Mouse (Mus musculus) neural tube, embryonic 11.5 days (tissue): ENCODE measurements around the gene Eps15l1. TPM values are rescaled to one million over a fixed set of nuclear protein-coding genes. Genes with fewer than 3 reads are reported as not detected.

Experiments used
- ATAC-seq: fragments of 200-750 bp; cut with Nextera tagmentation; 2 replicates; pipeline ENCODE4 v1.8.0; 2017; ENCODE audit warnings: moderate number of reproducible peaks, mild to moderate bottlenecking, moderate TSS enrichment, moderate library complexity; ENCODE audit not compliant: insufficient read depth, low FRiP score, low TSS enrichment
- DNase-seq: peaks from one replicate; pipeline ENCODE4 v3.0.0-alpha.2; 2015; ENCODE audit warnings: low spot score
- H3K27ac ChIP-seq: fragments of 300-500 bp; sonication (generic); 2 replicates; pipeline ENCODE4 v1.5.1; 2014; ENCODE audit warnings: low read depth, mild to moderate bottlenecking, low read length
- H3K27me3 ChIP-seq: fragments of 300-500 bp; sonication (generic); 2 replicates; pipeline ENCODE4 v1.6.1; 2014; ENCODE audit warnings: mild to moderate bottlenecking, low read length, mixed read lengths; ENCODE audit not compliant: control insufficient read depth, insufficient read depth
- H3K36me3 ChIP-seq: fragments of 300-500 bp; sonication (generic); 2 replicates; pipeline ENCODE4 v1.6.1; 2014; ENCODE audit warnings: mild to moderate bottlenecking, low read length, moderate library complexity, mixed read lengths; ENCODE audit not compliant: control insufficient read depth, insufficient read depth
- H3K4me1 ChIP-seq: fragments of 300-500 bp; sonication (generic); 2 replicates; pipeline ENCODE4 v1.6.1; 2014; ENCODE audit warnings: low read length, mixed read lengths; ENCODE audit not compliant: control insufficient read depth, insufficient read depth
- H3K4me2 ChIP-seq: fragments of 300-500 bp; sonication (generic); 2 replicates; pipeline ENCODE4 v1.6.1; 2014; ENCODE audit warnings: low read depth, mild to moderate bottlenecking, moderate library complexity
- H3K4me3 ChIP-seq: fragments of 300-500 bp; sonication (generic); 2 replicates; pipeline ENCODE4 v1.5.1; 2014; ENCODE audit warnings: low read depth, low read length
- H3K9ac ChIP-seq: fragments of 300-500 bp; sonication (generic); 2 replicates; pipeline ENCODE4 v1.6.1; 2014; ENCODE audit warnings: mild to moderate bottlenecking, low read length
- H3K9me3 ChIP-seq: fragments of 300-500 bp; sonication (generic); 2 replicates; pipeline ENCODE4 v1.6.1; 2016; ENCODE audit warnings: low read length; ENCODE audit not compliant: control insufficient read depth
- WGBS: fragments of 180-500 bp; shearing (Covaris S2); extraction: QIAGEN DNeasy Blood & Tissue Kit; methylation state at CpG from one replicate; pipeline ENCODE4 v1.1.7; 2014; 5-methylcytosine and 5-hydroxymethylcytosine counted together
- microRNA-seq: library from miRNA; unstranded; fragments of <30 nt; microRNA quantifications from one replicate; pipeline ENCODE4, GENCODE M21; 2016
- polyA plus RNA-seq: library from polyadenylated mRNA; unstranded; fragments of >200 nt; fragmentation: Nextera tagmentation; extraction: Ambion mirVana; gene quantifications from 2 replicates; pipeline ENCODE4 v1.2.1, GENCODE M21; 2014

Eps15l1 gene
- polyA plus RNA-seq, 1 experiment from 2014 or later, result 81.0 TPM

DNA sequence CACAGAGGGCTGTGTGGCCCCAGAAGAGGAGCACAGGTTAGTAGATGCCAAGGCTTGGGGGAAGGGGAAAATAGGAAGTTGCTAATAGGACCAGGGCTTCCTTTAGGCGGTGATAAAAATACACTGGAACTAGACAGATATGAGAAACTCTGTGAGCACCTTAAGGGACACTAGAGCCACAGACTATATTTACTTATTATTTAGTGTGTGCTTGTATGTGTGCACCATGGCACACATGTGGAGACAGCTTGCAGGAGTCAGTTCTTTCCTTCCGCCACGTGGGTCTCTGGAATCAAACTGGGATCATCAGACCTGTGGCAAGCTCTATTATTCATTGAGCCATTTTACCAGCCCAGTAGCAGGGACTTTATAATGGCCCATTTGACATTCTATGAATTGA lies 126.1 kb downstream of the Eps15l1 start:
- H3K9me3 ChIP-seq, result no peaks in the 10 kb centered on the region
- no peak overlapping the region for H3K9ac ChIP-seq
- H3K4me2 ChIP-seq, result no peak overlapping the region
- H3K4me3 ChIP-seq, result no peak overlapping the region
- no peaks in the 10 kb centered on the region for H3K4me1 ChIP-seq
- 84% methylated on average over 3 of the region's 3 CpGs for WGBS
- H3K27me3 ChIP-seq, result no peaks in the 10 kb centered on the region
- no peak for ATAC-seq
- no peak overlapping the region for H3K27ac ChIP-seq
- DNase-seq, result no peak
- no peaks in the 10 kb centered on the region for H3K36me3 ChIP-seq

DNA sequence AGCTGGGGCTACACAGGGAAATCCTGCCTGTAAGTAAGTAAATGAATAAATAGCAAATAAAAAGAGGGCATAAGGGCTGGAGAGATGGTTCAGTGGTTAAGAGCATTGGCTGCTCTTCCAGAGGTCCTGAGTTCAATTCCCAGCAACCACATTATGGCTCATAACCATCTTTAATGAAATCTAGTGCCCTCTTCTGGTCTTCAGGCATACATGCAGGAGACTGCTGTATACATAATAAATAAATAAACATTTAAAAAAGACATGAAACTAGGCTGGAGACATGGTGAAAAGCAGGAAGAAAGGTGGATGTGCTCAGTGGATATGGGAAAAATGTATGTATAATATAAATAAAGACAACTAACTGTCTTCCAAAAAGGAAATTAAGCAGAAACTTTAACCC lies 128.0 kb downstream of the Eps15l1 start:
- H3K27ac ChIP-seq, result no peak overlapping the region
- ATAC-seq (no peak), DNase-seq (no peak)
- no peaks in the 10 kb centered on the region for H3K36me3 ChIP-seq
- H3K27me3 ChIP-seq, result no peaks in the 10 kb centered on the region
- no peaks in the 10 kb centered on the region for H3K9me3 ChIP-seq
- no peak overlapping the region for H3K4me3 ChIP-seq
- no peak overlapping the region for H3K9ac ChIP-seq
- no peaks in the 10 kb centered on the region for H3K4me1 ChIP-seq
- no peak overlapping the region for H3K4me2 ChIP-seq

DNA sequence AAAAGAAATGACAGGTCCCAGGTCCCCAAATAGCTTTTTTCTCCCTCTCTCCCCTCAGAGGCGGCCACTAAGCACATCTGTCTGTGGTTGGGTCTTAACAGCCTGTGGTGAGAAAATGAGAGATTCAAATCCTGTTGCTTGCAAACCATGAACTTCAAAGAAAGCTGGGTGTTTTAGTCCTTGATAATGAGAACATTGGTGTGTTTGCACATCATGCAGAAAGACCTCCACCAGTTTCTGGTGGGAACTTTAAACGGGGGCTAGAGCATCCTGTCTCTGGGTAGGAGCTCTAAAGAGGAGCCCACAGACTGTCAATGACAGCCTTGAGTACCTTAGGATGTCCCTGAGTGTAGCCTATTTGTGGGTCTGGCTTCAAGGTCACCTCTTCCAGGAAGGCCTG lies 130.2 kb downstream of the Eps15l1 start:
- no peak overlapping the region for H3K4me3 ChIP-seq
- no peaks in the 10 kb centered on the region for H3K9me3 ChIP-seq
- no peaks in the 10 kb centered on the region for H3K27me3 ChIP-seq
- H3K9ac ChIP-seq, result no peak overlapping the region
- ATAC-seq, result no peak
- H3K4me2 ChIP-seq, result no peak overlapping the region
- H3K27ac ChIP-seq, result no peak overlapping the region
- H3K36me3 ChIP-seq, result no peaks in the 10 kb centered on the region
- DNase-seq, result no peak
- no peaks in the 10 kb centered on the region for H3K4me1 ChIP-seq
- 89% methylated on average over 2 of the region's 2 CpGs for WGBS

Small RNAs within 50 kb of the gene (microRNA-seq; reads per million reads assigned to microRNA genes)
- gene Mir7068, result 2.3 reads per million

Other genes with a start within 250 kb of the Eps15l1 start
- gene Hsh2d, start 231.8 kb downstream of the Eps15l1 start, polyA plus RNA-seq, result not detected in 2 replicates
- gene Cib3, start 208.6 kb downstream of the Eps15l1 start, polyA plus RNA-seq, result not detected in 2 replicates
- not detected in 2 replicates for gene Gm11034, start 207.8 kb downstream of the Eps15l1 start, polyA plus RNA-seq
- 80.1 and 80.6 TPM in 2 replicates for gene Fam32a, start 201.7 kb downstream of the Eps15l1 start, polyA plus RNA-seq
- gene Ap1m1, start 181.4 kb downstream of the Eps15l1 start, polyA plus RNA-seq, result 178 and 184 TPM in 2 replicates
- gene Gm10282, start 116.2 kb downstream of the Eps15l1 start, polyA plus RNA-seq, result 35.7 and 38.2 TPM in 2 replicates
- gene Klf2, start 102.4 kb downstream of the Eps15l1 start, polyA plus RNA-seq, result 6.0 and 6.2 TPM in 2 replicates
- 1.2 and 1.9 TPM in 2 replicates for gene Calr3, start 22.4 kb upstream of the Eps15l1 start, polyA plus RNA-seq
- gene 1700030K09Rik, start 22.4 kb upstream of the Eps15l1 start, polyA plus RNA-seq, result 13.3 and 15.4 TPM in 2 replicates
- gene Cherp, start 53.8 kb upstream of the Eps15l1 start, polyA plus RNA-seq, result 78.6 and 81.6 TPM in 2 replicates
- 13.6 and 14.6 TPM in 2 replicates for gene Slc35e1, start 71.2 kb upstream of the Eps15l1 start, polyA plus RNA-seq
- gene Med26, start 126.8 kb upstream of the Eps15l1 start, polyA plus RNA-seq, result 14.6 and 16.6 TPM in 2 replicates
- gene Smim7, start 149.6 kb upstream of the Eps15l1 start, polyA plus RNA-seq, result 124 and 125 TPM in 2 replicates
- gene Tmem38a, start 150.6 kb upstream of the Eps15l1 start, polyA plus RNA-seq, result 17.3 and 17.5 TPM in 2 replicates
- gene Nwd1, start 225.3 kb upstream of the Eps15l1 start, polyA plus RNA-seq, result 0.12 and 0.16 TPM in 2 replicates